Mouse (Mus musculus) natural killer cell, adult 2 months (primary cell): ENCODE measurements around the gene Ghdc.
"Not testable (repeated sequence)": the region's sequence is repeated elsewhere in the genome, so short reads cannot be mapped to it uniquely, and the experiment has no call there.

Source experiments
- DNase-seq, 2 experiments: peaks; one replicate each; pipeline ENCODE4 v3.0.0; 2022; ENCODE audit warnings: low spot score in 2 of 2

The Ghdc gene

GRCm38 (mm10) chr11:100770646-100771408 is at the start of gene Ghdc:
TSS of gene Ghdc (minus strand) at chr11:100770957.
- peak; percentile 61 to 72 for DNase-seq

GRCm38 (mm10) chr11:100820047-100820446 is 49.3 kb upstream of the Ghdc start:
- DNase-seq: no peak

GRCm38 (mm10) chr11:100819626-100820025 is 48.9 kb upstream of the Ghdc start:
- no peak for DNase-seq

GRCm38 (mm10) chr11:100819048-100819447 is 48.3 kb upstream of the Ghdc start:
- DNase-seq: no peak

GRCm38 (mm10) chr11:100818359-100819012 is 47.7 kb upstream of the Ghdc start:
- DNase-seq: no peak

- DNase-seq: no peak
Observed at GRCm38 (mm10) chr11:100817311-100817710, 46.6 kb upstream of the Ghdc start.

GRCm38 (mm10) chr11:100816801-100817200 is 46.0 kb upstream of the Ghdc start:
- DNase-seq: no peak

- no peak for DNase-seq
Observed at GRCm38 (mm10) chr11:100816342-100816741, 45.6 kb upstream of the Ghdc start.

- DNase-seq: peak; percentile 89 to 90
Observed at GRCm38 (mm10) chr11:100814498-100814897, 43.7 kb upstream of the Ghdc start.

- DNase-seq: no peak
Observed at GRCm38 (mm10) chr11:100811132-100811531, 40.4 kb upstream of the Ghdc start.

GRCm38 (mm10) chr11:100810516-100810915 is 39.8 kb upstream of the Ghdc start:
- no peak for DNase-seq

- no peak for DNase-seq
Observed at GRCm38 (mm10) chr11:100806380-100807305, 35.9 kb upstream of the Ghdc start.

GRCm38 (mm10) chr11:100805535-100805934 is 34.8 kb upstream of the Ghdc start:
- no peak for DNase-seq

GRCm38 (mm10) chr11:100804409-100804808 is 33.7 kb upstream of the Ghdc start:
- peak; percentile 74 to 80 for DNase-seq

GRCm38 (mm10) chr11:100799426-100799825 is 28.7 kb upstream of the Ghdc start:
- no peak for DNase-seq

GRCm38 (mm10) chr11:100796585-100796984 is 25.8 kb upstream of the Ghdc start:
- DNase-seq: no peak

GRCm38 (mm10) chr11:100795386-100795785 is 24.6 kb upstream of the Ghdc start:
- DNase-seq: no peak

GRCm38 (mm10) chr11:100791457-100792049 is 20.8 kb upstream of the Ghdc start:
- no peak for DNase-seq

- not testable (repeated sequence) for DNase-seq
Observed at GRCm38 (mm10) chr11:100790644-100791043, 19.9 kb upstream of the Ghdc start.

- no peak for DNase-seq
Observed at GRCm38 (mm10) chr11:100789702-100790101, 18.9 kb upstream of the Ghdc start.

- no peak for DNase-seq
Observed at GRCm38 (mm10) chr11:100785774-100786173, 15.0 kb upstream of the Ghdc start.

- no peak for DNase-seq
Observed at GRCm38 (mm10) chr11:100784286-100784685, 13.5 kb upstream of the Ghdc start.
